Mouse (Mus musculus) left cerebral cortex, postnatal 10 days (tissue): Measurements from ENCODE around the gene Prokr2. TPM values are rescaled to one million over a fixed set of nuclear protein-coding genes. Genes with fewer than 3 reads are reported as not detected.
"Not testable (repeated sequence)": the region's sequence is repeated elsewhere in the genome, so short reads cannot be mapped to it uniquely, and the experiment has no call there.

Experiments used
- DNase-seq, 2 experiments: peaks; one replicate each; pipeline ENCODE4 v3.0.0; 2021 to 2022; ENCODE audit warnings: low spot score in 2 of 2, mixed read lengths in 1 of 2; ENCODE audit errors: extremely low spot score in 1 of 2
- intact Hi-C: fragments of 180-260 bp; cut with DNase I; formaldehyde crosslinking; loops from one replicate; pipeline ENCODE4 v1.15.1; 2025
- total RNA-seq, 2 experiments: library from RNA; stranded (reverse); gene quantifications; 2 replicates each; pipeline ENCODE4 v1.2.3; 2021

Prokr2 gene
- total RNA-seq, 2 experiments from 2014 or later = 4.2 to 8.8 TPM

- DNase-seq = no peak
- intact Hi-C loops = no loop called here
Observed at GRCm38 (mm10) chr2:132293694-132294450, 91.4 kb downstream of the Prokr2 start.

GRCm38 (mm10) chr2:132292083-132292482, 93.2 kb downstream of the Prokr2 start:
- DNase-seq = peak; percentile 45 to 56

GRCm38 (mm10) chr2:132291265-132291664, 94.0 kb downstream of the Prokr2 start:
- intact Hi-C loops = no loop called here

More at GRCm38 (mm10) chr2:132292083-132292482, 93.2 kb downstream of the Prokr2 start:
- intact Hi-C loops = no loop called here

GRCm38 (mm10) chr2:132290808-132291207, 94.4 kb downstream of the Prokr2 start:
- intact Hi-C loops = no loop called here
- DNase-seq = no peak

More at GRCm38 (mm10) chr2:132291265-132291664, 94.0 kb downstream of the Prokr2 start:
- no peak for DNase-seq

- DNase-seq, intact Hi-C loops: not testable (repeated sequence)
Observed at GRCm38 (mm10) chr2:132289213-132289612, 96.0 kb downstream of the Prokr2 start.

Other genes starting within 250 kb of the Prokr2 start
- 10 to 100 TPM; 99.1 to 99.3 TPM for gene Slc23a2, start 240.3 kb downstream of the Prokr2 start, total RNA-seq
- gene Tmem230, start 137.6 kb downstream of the Prokr2 start, total RNA-seq = 10 to 100 TPM; 27.0 to 30.2 TPM
- 10 to 100 TPM; 57.1 to 61.2 TPM for gene Pcna, start 132.1 kb downstream of the Prokr2 start, total RNA-seq
- 100 to 1,000 TPM; 182 to 191 TPM for gene Cds2, start 122.3 kb downstream of the Prokr2 start, total RNA-seq
- 100 to 1,000 TPM; 131 to 150 TPM for gene Gpcpd1, start 202.3 kb upstream of the Prokr2 start, total RNA-seq